12 mouse cellular contexts compared by ENCODE assay signal in genomic region chr15:99714206-99714605, GRCm38 (mm10). TPM values are rescaled to one million over a fixed set of nuclear protein-coding genes. Genes with fewer than 3 reads are reported as not detected.
DNase-seq lines count a peak whose midpoint lies in the region; ATAC-seq and TF ChIP-seq lines count a peak whose summit lies in the region.
"Had no signal": no experiment of that assay in that cellular context is flagged by ENCODE, and none has a peak within 500 bp of the region (broad histone marks: within the 10 kb centered on the region; RNA-seq: fewer than 3 reads in every experiment).

No protein-coding gene starts in this region.

- H3K9ac ChIP-seq in midbrain, embryonic 13.5 days (replicated peaks), result 0 out of 2 replicates have a peak overlapping the region, but pooled peaks have one; percentile 12
- H3K9ac ChIP-seq in midbrain, embryonic 11.5 days (ENCODE audit: low read length), result no peak overlapping the region
- peak overlapping the region; percentile 62 for H3K9ac ChIP-seq in heart, embryonic 13.5 days
- H3K9ac ChIP-seq: limb, embryonic 12.5 days had no signal

- peaks cover 79% of the 10 kb centered on the region for H3K36me3 ChIP-seq in midbrain, embryonic 13.5 days
- peaks cover 34% of the 10 kb centered on the region for H3K36me3 ChIP-seq in midbrain, embryonic 11.5 days (ENCODE audit: control insufficient read depth, insufficient read depth, low read length)
- H3K36me3 ChIP-seq in heart, embryonic 13.5 days, result peaks cover 81% of the 10 kb centered on the region
- peaks cover 4% of the 10 kb centered on the region for H3K36me3 ChIP-seq in testis, adult 2 months (ENCODE audit: control insufficient read depth, insufficient read depth, low read length)

- no peaks in the 10 kb centered on the region for H3K9me3 ChIP-seq in midbrain, embryonic 13.5 days
- H3K9me3 ChIP-seq in midbrain, embryonic 11.5 days (ENCODE audit: control insufficient read depth, low read length), result no peaks in the 10 kb centered on the region
- no peaks in the 10 kb centered on the region for H3K9me3 ChIP-seq in heart, embryonic 13.5 days
- H3K9me3 ChIP-seq: limb, embryonic 12.5 days had no signal

- 66% methylated on average over 4 of the region's 4 CpGs for WGBS in midbrain, embryonic 13.5 days
- WGBS in midbrain, embryonic 11.5 days, result 75% methylated on average over 4 of the region's 4 CpGs
- WGBS in heart, embryonic 13.5 days, result 48% methylated on average over 4 of the region's 4 CpGs

- peak; percentile 54 to 65 for DNase-seq in heart, adult 18-20 months
- no peak for DNase-seq in heart, postnatal 4 days
- DNase-seq in midbrain, embryonic 11.5 days (ENCODE audit: low spot score, missing footprints), result no peak
- DNase-seq in right cerebral cortex, postnatal 14 days, result no peak
- DNase-seq in thymus, adult 18-20 months, result no peak

- no peak overlapping the region for H3K4me2 ChIP-seq in midbrain, embryonic 13.5 days (replicated peaks)
- H3K4me2 ChIP-seq in midbrain, embryonic 11.5 days, result no peak overlapping the region
- H3K4me2 ChIP-seq in heart, embryonic 13.5 days, result no peak overlapping the region
- H3K4me2 ChIP-seq: limb, embryonic 12.5 days had no signal

- ATAC-seq in midbrain, embryonic 13.5 days, result 0 out of 2 replicates have a peak, but pooled peaks have one; percentile 1
- no peak for ATAC-seq in midbrain, embryonic 11.5 days (ENCODE audit: low FRiP score)
- ATAC-seq in heart, embryonic 13.5 days (ENCODE audit: extremely low read depth, insufficient number of reproducible peaks, low FRiP score, low TSS enrichment), result no peak

- peak; percentile 30; the same call in 1 of the 2 replicates for TF ChIP-seq POLR2A in testis, adult 2 months (IDR thresholded peaks at IDR 0.05; ENCODE audit: control insufficient read depth, low read depth, low read length)

- H3K27ac ChIP-seq in midbrain, embryonic 13.5 days, result peak overlapping the region; percentile 71
- no peak overlapping the region for H3K27ac ChIP-seq in midbrain, embryonic 11.5 days (ENCODE audit: low read depth, low read length)
- peak overlapping the region; percentile 90 for H3K27ac ChIP-seq in heart, embryonic 13.5 days (replicated peaks)
- H3K27ac ChIP-seq in testis, adult 2 months (ENCODE audit: control insufficient read depth, insufficient read depth, low read depth, low read length), result peak overlapping the region; percentile 66
- H3K27ac ChIP-seq: limb, embryonic 12.5 days had no signal

- TF ChIP-seq CTCF in testis, adult 2 months (IDR thresholded peaks at IDR 0.05; ENCODE audit: control insufficient read depth, insufficient read depth, insufficient replicate concordance, low read depth, low read length), result no peak

- no peaks in the 10 kb centered on the region for H3K27me3 ChIP-seq in midbrain, embryonic 13.5 days
- H3K27me3 ChIP-seq in midbrain, embryonic 11.5 days (ENCODE audit: control insufficient read depth, insufficient read depth, low read length), result no peaks in the 10 kb centered on the region
- H3K27me3 ChIP-seq in heart, embryonic 13.5 days (replicated peaks), result no peaks in the 10 kb centered on the region
- no peaks in the 10 kb centered on the region for H3K27me3 ChIP-seq in testis, adult 2 months (ENCODE audit: control insufficient read depth, insufficient read depth, low read length)
- H3K27me3 ChIP-seq: limb, embryonic 12.5 days had no signal

- peaks cover 39% of the 10 kb centered on the region for H3K4me1 ChIP-seq in midbrain, embryonic 13.5 days (replicated peaks)
- H3K4me1 ChIP-seq in midbrain, embryonic 11.5 days (ENCODE audit: control insufficient read depth, insufficient read depth, low read length), result no peaks in the 10 kb centered on the region
- H3K4me1 ChIP-seq in heart, embryonic 13.5 days, result peaks cover 46% of the 10 kb centered on the region
- H3K4me1 ChIP-seq in testis, adult 2 months (ENCODE audit: control insufficient read depth, insufficient read depth, low read length), result peaks cover 6% of the 10 kb centered on the region

- no peak overlapping the region for H3K4me3 ChIP-seq in midbrain, embryonic 13.5 days (replicated peaks)
- no peak overlapping the region for H3K4me3 ChIP-seq in midbrain, embryonic 11.5 days (ENCODE audit: low read depth, low read length)
- no peak overlapping the region for H3K4me3 ChIP-seq in heart, embryonic 13.5 days
- no peak overlapping the region for H3K4me3 ChIP-seq in testis, adult 2 months (ENCODE audit: control insufficient read depth, low read depth, low read length)
- H3K4me3 ChIP-seq: erythroblast, embryonic 14.5 days; limb, embryonic 12.5 days; myocyte had no signal

RNA-seq across cellular contexts. Expression of gene Gpd1, which starts 3.1 kb away (rescaled TPM):
- total RNA-seq in heart, adult 18-20 months (2021), result 100 to 1,000 TPM in 1 of 2 experiments, 10 to 100 TPM in 1; 53.9 to 160 TPM
- total RNA-seq in heart, postnatal 4 days (2021), result 10 to 100 TPM; 24.5 to 26.4 TPM
- polyA plus RNA-seq in midbrain, embryonic 13.5 days (2015; fragmentation: Nextera tagmentation; extraction: Ambion mirVana), result 1.3 and 1.6 TPM in 2 replicates
- 0.14 and 0.18 TPM in 2 replicates for polyA plus RNA-seq in midbrain, embryonic 11.5 days (2014; fragmentation: Nextera tagmentation; extraction: Ambion mirVana)
- 1.3 and 1.8 TPM in 2 replicates for polyA plus RNA-seq in heart, embryonic 13.5 days (2015; fragmentation: Nextera tagmentation; extraction: Ambion mirVana)
- polyA plus RNA-seq in testis, adult 2 months (2012; rRNA removed), result 16.6 and 16.9 TPM in 2 replicates

RNA-seq across cellular contexts. Expression of gene Gm17349, which starts 8.9 kb away (rescaled TPM):
- 1 to 10 TPM; 2.4 to 4.3 TPM for total RNA-seq in heart, adult 18-20 months (2021)
- 1 to 10 TPM; 3.7 to 4.8 TPM for total RNA-seq in heart, postnatal 4 days (2021)
- not detected in 2 replicates for polyA plus RNA-seq in midbrain, embryonic 13.5 days (2015; fragmentation: Nextera tagmentation; extraction: Ambion mirVana)
- polyA plus RNA-seq in midbrain, embryonic 11.5 days (2014; fragmentation: Nextera tagmentation; extraction: Ambion mirVana), result not detected in 2 replicates
- not detected in 2 replicates for polyA plus RNA-seq in heart, embryonic 13.5 days (2015; fragmentation: Nextera tagmentation; extraction: Ambion mirVana)
- polyA plus RNA-seq in testis, adult 2 months (2012; rRNA removed), result not detected in 2 replicates
- polyA plus RNA-seq: gonadal fat pad, adult 2 months; limb, embryonic 12.5 days; myocyte had no signal

RNA-seq across cellular contexts. Expression of gene Cox14, which starts 11.2 kb away (rescaled TPM):
- 100 to 1,000 TPM; 238 to 271 TPM for total RNA-seq in heart, adult 18-20 months (2021)
- total RNA-seq in heart, postnatal 4 days (2021), result 100 to 1,000 TPM; 150 to 159 TPM
- polyA plus RNA-seq in midbrain, embryonic 13.5 days (2015; fragmentation: Nextera tagmentation; extraction: Ambion mirVana), result 167 and 177 TPM in 2 replicates
- polyA plus RNA-seq in midbrain, embryonic 11.5 days (2014; fragmentation: Nextera tagmentation; extraction: Ambion mirVana), result 135 and 140 TPM in 2 replicates
- polyA plus RNA-seq in heart, embryonic 13.5 days (2015; fragmentation: Nextera tagmentation; extraction: Ambion mirVana), result 155 and 181 TPM in 2 replicates
- polyA plus RNA-seq in testis, adult 2 months (2012; rRNA removed), result 50.5 and 51.6 TPM in 2 replicates

RNA-seq across cellular contexts. Expression of gene Smarcd1, which starts 12.3 kb away (rescaled TPM):
- 10 to 100 TPM; 18.6 to 19.0 TPM for total RNA-seq in heart, adult 18-20 months (2021)
- 10 to 100 TPM; 46.5 to 47.7 TPM for total RNA-seq in heart, postnatal 4 days (2021)
- 137 and 145 TPM in 2 replicates for polyA plus RNA-seq in midbrain, embryonic 13.5 days (2015; fragmentation: Nextera tagmentation; extraction: Ambion mirVana)
- polyA plus RNA-seq in midbrain, embryonic 11.5 days (2014; fragmentation: Nextera tagmentation; extraction: Ambion mirVana), result 111 and 113 TPM in 2 replicates
- 22.1 and 22.3 TPM in 2 replicates for polyA plus RNA-seq in heart, embryonic 13.5 days (2015; fragmentation: Nextera tagmentation; extraction: Ambion mirVana)
- polyA plus RNA-seq in testis, adult 2 months (2012; rRNA removed), result 26.3 and 30.9 TPM in 2 replicates

RNA-seq across cellular contexts. Expression of gene Asic1, which starts 44.0 kb away (rescaled TPM):
- under 1 TPM in 1 of 2 experiments, not detected in 1; 0.49 TPM for total RNA-seq in heart, adult 18-20 months (2021)
- total RNA-seq in heart, postnatal 4 days (2021), result 1 to 10 TPM in 1 of 2 experiments, under 1 TPM in 1; 0.77 to 1.0 TPM
- 48.0 and 54.5 TPM in 2 replicates for polyA plus RNA-seq in midbrain, embryonic 13.5 days (2015; fragmentation: Nextera tagmentation; extraction: Ambion mirVana)
- 10.5 and 11.4 TPM in 2 replicates for polyA plus RNA-seq in midbrain, embryonic 11.5 days (2014; fragmentation: Nextera tagmentation; extraction: Ambion mirVana)
- 1.6 and 1.8 TPM in 2 replicates for polyA plus RNA-seq in heart, embryonic 13.5 days (2015; fragmentation: Nextera tagmentation; extraction: Ambion mirVana)
- 0.07 and 0.16 TPM in 2 replicates for polyA plus RNA-seq in testis, adult 2 months (2012; rRNA removed)
- polyA plus RNA-seq: erythroblast, embryonic 14.5 days had no signal

Comparison
In these comparisons a context has a peak if more than half of its experiments do, and no peak if none do; other contexts are left out.
1. DNase-seq: peak in heart, adult 18-20 months (2 of 2); none in heart, postnatal 4 days (single experiment), midbrain, embryonic 11.5 days (single experiment), right cerebral cortex, postnatal 14 days (single experiment) and thymus, adult 18-20 months (0 of 2).